Mouse (Mus musculus): ENCODE results near the gene Pum1.

DNA sequence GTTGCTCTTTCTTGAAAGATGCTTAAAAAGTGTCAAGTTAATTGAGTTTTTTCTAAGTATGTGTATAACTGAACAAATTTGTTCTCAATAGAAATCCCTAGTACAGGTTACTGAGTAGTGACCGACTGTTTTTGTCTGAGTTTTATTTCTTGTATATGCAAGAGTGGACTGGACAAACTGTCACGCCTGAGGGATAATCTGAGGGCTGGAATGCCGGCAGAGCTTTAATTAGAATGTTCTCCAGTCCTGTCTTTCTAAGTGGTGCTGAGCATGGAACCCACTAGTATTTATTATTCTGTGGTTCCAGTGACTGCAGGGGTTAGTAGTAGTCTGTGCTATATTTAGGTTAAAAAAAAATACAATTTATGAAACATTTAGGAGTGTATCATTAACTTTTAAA is 30.8 kb downstream of the Pum1 start:
- TF ChIP-seq CTCF (IDR thresholded peaks at IDR 0.05; ENCODE audit: control insufficient read depth, insufficient read depth, insufficient replicate concordance, low read depth, low read length) (no peak), POLR2A (IDR thresholded peaks at IDR 0.05; ENCODE audit: control insufficient read depth, low read depth, low read length) (no peak)
